Mouse (Mus musculus) Muller cell, postnatal 12 days (primary cell): ENCODE results near the gene Npas3.
A peak's percentile ranks its signal among the peaks of the same experiment; 100 is the strongest.

Source experiments
- DNase-seq: peaks from one replicate; pipeline ENCODE4 v3.0.0-alpha.2; 2015; ENCODE audit errors: inconsistent ontology term

Gene Npas3

GRCm38 (mm10) chr12:53587691-53588504 is 339.4 kb downstream of the Npas3 start:
- peak; percentile 95 for DNase-seq

- no peak for DNase-seq
These were observed 341.0 kb downstream of the Npas3 start for GRCm38 (mm10) chr12:53589446-53589961.

DNA sequence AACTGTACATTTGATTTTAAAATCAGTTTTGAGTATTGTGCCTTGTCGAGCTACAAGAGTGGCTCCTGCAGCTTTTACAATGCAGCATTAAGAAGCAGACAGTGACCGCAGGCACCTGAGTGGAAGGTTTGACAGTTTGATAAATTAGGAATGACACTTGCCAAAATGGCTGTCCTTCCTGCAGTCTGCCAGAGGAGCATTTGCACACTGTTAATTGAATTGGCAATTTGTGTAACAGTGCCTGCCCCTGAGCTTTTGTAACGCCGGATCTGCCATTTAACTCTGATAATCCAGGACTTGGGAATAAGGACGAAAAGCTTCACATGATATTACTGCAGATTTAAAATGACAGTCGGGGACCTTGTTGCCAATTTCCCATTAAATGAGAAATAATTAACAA is 357.2 kb downstream of the Npas3 start:
- no peak for DNase-seq

- no peak for DNase-seq
These were observed 363.6 kb downstream of the Npas3 start for GRCm38 (mm10) chr12:53612120-53612519.

DNA sequence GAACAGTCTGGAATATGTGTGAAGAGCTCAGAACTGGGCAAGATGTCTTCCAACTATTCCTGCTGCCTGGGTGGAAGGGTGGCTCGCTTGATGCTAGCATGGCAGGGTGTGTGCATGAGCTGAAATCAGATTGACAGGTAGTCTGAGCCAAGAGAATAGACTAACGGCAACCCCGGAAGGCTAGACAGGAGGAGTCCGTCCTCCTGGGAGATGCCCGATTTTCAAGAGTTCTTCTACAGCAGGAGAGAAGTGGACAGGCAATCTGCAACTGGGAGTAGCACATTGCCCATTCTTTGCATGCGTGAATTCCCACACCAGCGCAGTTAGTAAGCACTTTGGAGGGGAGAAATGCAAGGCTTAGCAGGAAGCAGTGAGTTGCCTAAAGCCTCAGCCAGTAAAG is 372.8 kb downstream of the Npas3 start:
- DNase-seq = no peak

DNA sequence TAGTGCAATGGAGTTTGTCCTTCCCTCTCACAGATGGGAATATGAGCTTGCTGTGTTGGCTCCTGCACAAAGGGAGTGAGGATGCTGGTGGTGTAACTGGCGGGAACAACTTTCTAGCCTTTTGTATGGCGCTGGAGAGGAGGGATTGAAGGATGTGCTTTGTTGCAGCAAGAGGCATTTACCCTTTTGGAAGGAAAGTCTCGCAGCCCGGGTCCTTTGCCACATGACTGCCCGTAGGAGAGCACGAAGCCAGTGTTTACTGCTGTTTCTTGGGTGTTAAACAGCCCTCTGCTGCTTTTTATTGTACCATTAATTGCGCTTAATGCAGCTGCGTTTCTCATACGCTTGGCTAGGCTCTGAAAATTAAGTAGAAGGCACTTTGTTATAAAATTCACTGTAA is 375.3 kb downstream of the Npas3 start:
- peak; percentile 78 for DNase-seq

GRCm38 (mm10) chr12:53624379-53625021 is 376.0 kb downstream of the Npas3 start:
- peak; percentile 56 for DNase-seq

DNA sequence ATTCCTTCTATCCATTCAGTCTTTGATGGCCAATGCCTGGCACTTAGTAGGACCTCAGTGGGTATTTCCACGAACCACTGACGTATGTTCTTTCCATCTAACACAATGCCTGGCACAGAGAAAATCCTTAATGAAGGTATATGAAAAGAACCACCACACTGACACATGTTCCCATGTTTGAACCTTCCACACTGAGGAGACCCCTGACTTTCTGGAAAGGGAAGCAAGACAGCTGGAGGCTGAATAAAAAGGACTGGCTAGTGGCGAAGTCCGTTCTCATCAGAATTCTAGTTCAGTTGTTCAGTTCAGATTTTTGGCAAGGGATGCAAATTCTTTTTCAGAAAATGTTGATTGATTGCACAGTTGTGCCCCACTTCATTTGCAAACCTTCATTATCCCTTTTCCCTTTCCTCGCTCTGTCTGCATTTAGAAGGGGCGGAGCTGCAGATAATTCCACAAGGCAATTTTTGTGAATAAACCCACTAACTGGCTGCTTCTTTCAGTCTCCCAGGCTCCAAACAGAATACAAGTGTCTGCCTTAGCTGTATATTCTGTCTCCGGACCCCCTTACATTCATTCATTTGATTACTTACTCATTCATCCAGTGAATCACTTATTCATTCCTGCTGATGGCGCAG is 381.1 kb downstream of the Npas3 start:
- peak; percentile 48 for DNase-seq

- peak; percentile 76 for DNase-seq
These were observed 382.1 kb downstream of the Npas3 start for GRCm38 (mm10) chr12:53630607-53631006.

- DNase-seq = peak; percentile 28
These were observed 383.0 kb downstream of the Npas3 start for GRCm38 (mm10) chr12:53631315-53632106.

GRCm38 (mm10) chr12:53638571-53638970 is 390.1 kb downstream of the Npas3 start:
- no peak for DNase-seq

- DNase-seq = peak; percentile 43
These were observed 398.8 kb downstream of the Npas3 start for GRCm38 (mm10) chr12:53647282-53647681.

- no peak for DNase-seq
These were observed 407.8 kb downstream of the Npas3 start for GRCm38 (mm10) chr12:53656301-53656700.

DNA sequence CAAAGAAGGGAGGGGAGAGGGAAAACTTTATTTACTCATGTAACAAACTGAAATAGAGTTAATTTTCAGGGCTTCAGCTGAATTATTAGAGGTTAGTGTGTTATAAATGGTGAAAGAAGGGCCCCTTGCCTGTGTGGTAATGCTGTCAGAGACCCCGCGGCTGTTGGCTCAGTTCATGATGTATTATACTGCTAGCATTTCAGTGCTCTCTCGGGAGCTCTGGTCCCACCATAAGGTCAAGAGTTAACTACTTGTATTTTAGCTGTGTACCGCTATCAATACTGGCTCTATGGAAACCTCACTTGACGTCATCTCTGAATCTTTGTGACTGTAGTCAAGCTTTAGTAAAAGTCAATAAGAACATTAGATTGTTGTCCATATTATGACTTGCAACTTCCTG is 415.6 kb downstream of the Npas3 start:
- no peak for DNase-seq

DNA sequence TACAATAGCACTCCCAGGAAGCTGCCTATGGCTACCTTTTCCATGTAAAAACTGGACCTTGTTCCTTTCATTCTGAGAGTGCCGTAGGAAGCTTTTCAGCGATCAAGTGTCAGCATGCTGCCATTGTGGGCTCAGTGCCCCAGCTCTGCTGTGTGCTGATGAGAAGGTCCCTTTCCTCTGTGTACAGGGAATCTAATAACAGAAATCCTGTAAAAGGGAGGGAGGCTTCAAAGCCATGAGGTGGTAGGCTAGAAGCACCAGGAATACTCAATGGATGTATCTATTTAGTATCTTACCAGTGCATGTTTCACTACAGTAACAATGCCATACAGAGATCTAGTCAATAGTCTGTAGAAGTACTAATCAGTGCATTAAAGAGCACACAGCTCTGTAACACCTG is 423.4 kb downstream of the Npas3 start:
- no peak for DNase-seq

- DNase-seq = peak; percentile 61
These were observed 428.7 kb downstream of the Npas3 start for GRCm38 (mm10) chr12:53677091-53677630.

- DNase-seq = no peak
These were observed 429.7 kb downstream of the Npas3 start for GRCm38 (mm10) chr12:53678166-53678565.

GRCm38 (mm10) chr12:53679161-53679560 is 430.7 kb downstream of the Npas3 start:
- DNase-seq = no peak

DNA sequence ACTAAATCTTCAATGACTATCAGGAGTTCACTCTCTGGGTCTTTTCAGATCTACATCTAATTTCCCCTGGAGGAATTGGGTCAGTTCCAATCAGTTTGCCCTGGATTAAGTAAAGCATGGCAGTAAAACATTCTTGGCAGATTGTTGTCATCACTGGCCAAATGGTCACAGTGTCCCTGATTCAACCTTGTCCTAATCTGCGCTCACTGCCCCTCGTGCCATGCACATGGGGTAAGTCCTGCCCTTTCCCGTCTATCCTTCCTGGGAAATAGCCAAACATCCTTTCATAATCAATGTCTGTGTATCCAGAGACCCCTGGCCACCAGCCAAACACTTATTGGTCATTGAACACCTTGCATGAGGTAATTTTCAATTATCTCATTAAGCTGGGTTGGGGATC is 432.0 kb downstream of the Npas3 start:
- no peak for DNase-seq

DNA sequence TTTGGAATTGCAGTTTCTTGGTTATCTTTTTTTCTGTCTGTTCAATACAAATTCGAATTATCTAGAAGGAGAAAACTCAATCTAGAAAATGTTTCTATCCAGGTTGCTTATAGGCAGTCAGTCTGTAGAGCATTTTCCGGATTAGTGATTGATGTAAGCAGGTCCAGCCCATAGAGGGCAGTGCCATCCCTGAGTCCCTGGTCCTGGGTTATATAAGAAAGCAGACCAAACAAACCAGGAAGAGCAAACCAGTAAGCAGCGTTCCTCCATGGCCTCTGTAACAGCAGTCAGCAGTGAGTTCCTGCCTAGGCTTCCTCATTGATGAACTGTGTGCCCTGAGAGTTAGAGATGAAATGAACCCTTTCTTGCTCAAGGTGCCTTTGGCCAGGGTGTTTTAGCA is 433.6 kb downstream of the Npas3 start:
- DNase-seq = no peak

DNA sequence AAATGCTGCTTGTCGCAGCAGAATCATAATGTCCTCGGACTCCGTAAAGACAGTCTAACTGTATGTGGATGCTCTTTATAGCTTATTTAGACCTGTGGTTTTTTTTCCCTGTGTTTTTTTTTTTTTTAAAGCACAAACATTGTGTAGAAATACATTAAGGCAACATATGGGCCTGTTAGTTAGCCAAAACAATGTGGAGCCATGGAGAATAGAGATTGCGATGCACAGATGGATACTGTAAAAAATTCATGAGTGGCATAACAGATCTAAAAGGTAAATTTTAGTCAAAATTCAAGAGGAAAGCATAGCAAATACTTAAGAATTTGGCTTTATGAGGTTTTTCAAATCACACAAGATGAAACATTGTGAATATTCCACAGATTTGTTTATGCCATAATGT is 444.0 kb downstream of the Npas3 start:
- no peak for DNase-seq
